Mouse (Mus musculus) kidney, adult 2 months (tissue): Measurements from ENCODE around the gene Prdm9.

ENCODE experiments used
- CTCF ChIP-seq: fragments of 200-500 bp; conservative IDR thresholded peaks from 2 replicates; pipeline ENCODE4 v1.5.1; 2011; ENCODE audit warnings: low read depth, mild to moderate bottlenecking, control low read depth, low read length, moderate library complexity, mixed read lengths; ENCODE audit not compliant: insufficient read depth, insufficient read length
- POLR2A ChIP-seq: fragments of 200-500 bp; IDR thresholded peaks from one replicate; pipeline ENCODE4 v1.6.1; 2011; ENCODE audit warnings: low read depth, low read length, control low read depth

- no peak for TF ChIP-seq CTCF
- no peak for TF ChIP-seq POLR2A
These were observed 35.3 kb upstream of the Prdm9 start for GRCm38 (mm10) chr17:15599496-15599895.
